Comparison of ENCODE assay signal across 31 mouse cellular contexts in genomic region chr12:87550628-87551027, GRCm38 (mm10). TPM values are rescaled to one million over a fixed set of nuclear protein-coding genes. Genes with fewer than 3 reads are reported as not detected.
"Had no signal": no experiment of that assay in that cellular context is flagged by ENCODE, and none has a peak within 500 bp of the region (broad histone marks: within the 10 kb centered on the region; RNA-seq: fewer than 3 reads in every experiment).

No protein-coding gene starts in this region.

RNA-seq across cellular contexts. Expression of gene Gm8300, which starts 36.5 kb away (rescaled TPM):
- total RNA-seq: common myeloid progenitor, adult 5-6 weeks; forebrain, postnatal 0 days; gastrocnemius, adult 18-20 months; gastrocnemius, adult 2 months; gastrocnemius, adult 8-10 months; gastrocnemius, postnatal 10 days; gastrocnemius, postnatal 14 days; gastrocnemius, postnatal 25 days; gastrocnemius, postnatal 36 days; gastrocnemius, postnatal 4 days; granulocyte monocyte progenitor cell, adult 5-6 weeks; heart, adult 18-20 months; heart, adult 2 months; heart, adult 8-10 months had no signal
- polyA plus RNA-seq: cortical plate, adult 2 months; embryonic facial prominence, embryonic 10.5 days; embryonic facial prominence, embryonic 11.5 days; embryonic facial prominence, embryonic 12.5 days; embryonic facial prominence, embryonic 13.5 days; embryonic facial prominence, embryonic 14.5 days; embryonic facial prominence, embryonic 15.5 days; erythroblast, embryonic 14.5 days; forebrain, embryonic 10.5 days; forebrain, embryonic 11.5 days; forebrain, embryonic 12.5 days; forebrain, embryonic 13.5 days; forebrain, embryonic 15.5 days; forebrain, embryonic 16.5 days; forebrain, postnatal 0 days; frontal cortex, adult 2 months; heart, adult 2 months; heart, embryonic 10.5 days; heart, embryonic 11.5 days had no signal

RNA-seq across cellular contexts. Expression of gene Oog1, which starts 51.9 kb away (rescaled TPM):
- total RNA-seq: common myeloid progenitor, adult 5-6 weeks; forebrain, postnatal 0 days; gastrocnemius, adult 18-20 months; gastrocnemius, adult 2 months; gastrocnemius, adult 8-10 months; gastrocnemius, postnatal 10 days; gastrocnemius, postnatal 14 days; gastrocnemius, postnatal 25 days; gastrocnemius, postnatal 36 days; gastrocnemius, postnatal 4 days; granulocyte monocyte progenitor cell, adult 5-6 weeks; heart, adult 18-20 months; heart, adult 2 months; heart, adult 8-10 months had no signal
- polyA plus RNA-seq: cortical plate, adult 2 months; embryonic facial prominence, embryonic 10.5 days; embryonic facial prominence, embryonic 11.5 days; embryonic facial prominence, embryonic 12.5 days; embryonic facial prominence, embryonic 13.5 days; embryonic facial prominence, embryonic 14.5 days; embryonic facial prominence, embryonic 15.5 days; erythroblast, embryonic 14.5 days; forebrain, embryonic 10.5 days; forebrain, embryonic 11.5 days; forebrain, embryonic 12.5 days; forebrain, embryonic 13.5 days; forebrain, embryonic 15.5 days; forebrain, embryonic 16.5 days; forebrain, postnatal 0 days; frontal cortex, adult 2 months; heart, adult 2 months; heart, embryonic 10.5 days; heart, embryonic 11.5 days had no signal

RNA-seq across cellular contexts. Expression of gene Gm5788, which starts 56.1 kb away (rescaled TPM):
- total RNA-seq: common myeloid progenitor, adult 5-6 weeks; forebrain, postnatal 0 days; gastrocnemius, adult 18-20 months; gastrocnemius, adult 2 months; gastrocnemius, adult 8-10 months; gastrocnemius, postnatal 10 days; gastrocnemius, postnatal 14 days; gastrocnemius, postnatal 25 days; gastrocnemius, postnatal 36 days; gastrocnemius, postnatal 4 days; granulocyte monocyte progenitor cell, adult 5-6 weeks; heart, adult 18-20 months; heart, adult 2 months; heart, adult 8-10 months had no signal
- polyA plus RNA-seq: cortical plate, adult 2 months; embryonic facial prominence, embryonic 10.5 days; embryonic facial prominence, embryonic 11.5 days; embryonic facial prominence, embryonic 12.5 days; embryonic facial prominence, embryonic 13.5 days; embryonic facial prominence, embryonic 14.5 days; embryonic facial prominence, embryonic 15.5 days; erythroblast, embryonic 14.5 days; forebrain, embryonic 10.5 days; forebrain, embryonic 11.5 days; forebrain, embryonic 12.5 days; forebrain, embryonic 13.5 days; forebrain, embryonic 15.5 days; forebrain, embryonic 16.5 days; forebrain, postnatal 0 days; frontal cortex, adult 2 months; heart, adult 2 months; heart, embryonic 10.5 days; heart, embryonic 11.5 days had no signal
